Mouse (Mus musculus) thymus, postnatal 36 days (tissue): ENCODE measurements around the gene Klf16.

Experiments used
- DNase-seq, 2 experiments: peaks; one replicate each; pipeline ENCODE4 v3.0.0; 2022; ENCODE audit warnings: mixed read lengths in 2 of 2

Gene Klf16

DNA sequence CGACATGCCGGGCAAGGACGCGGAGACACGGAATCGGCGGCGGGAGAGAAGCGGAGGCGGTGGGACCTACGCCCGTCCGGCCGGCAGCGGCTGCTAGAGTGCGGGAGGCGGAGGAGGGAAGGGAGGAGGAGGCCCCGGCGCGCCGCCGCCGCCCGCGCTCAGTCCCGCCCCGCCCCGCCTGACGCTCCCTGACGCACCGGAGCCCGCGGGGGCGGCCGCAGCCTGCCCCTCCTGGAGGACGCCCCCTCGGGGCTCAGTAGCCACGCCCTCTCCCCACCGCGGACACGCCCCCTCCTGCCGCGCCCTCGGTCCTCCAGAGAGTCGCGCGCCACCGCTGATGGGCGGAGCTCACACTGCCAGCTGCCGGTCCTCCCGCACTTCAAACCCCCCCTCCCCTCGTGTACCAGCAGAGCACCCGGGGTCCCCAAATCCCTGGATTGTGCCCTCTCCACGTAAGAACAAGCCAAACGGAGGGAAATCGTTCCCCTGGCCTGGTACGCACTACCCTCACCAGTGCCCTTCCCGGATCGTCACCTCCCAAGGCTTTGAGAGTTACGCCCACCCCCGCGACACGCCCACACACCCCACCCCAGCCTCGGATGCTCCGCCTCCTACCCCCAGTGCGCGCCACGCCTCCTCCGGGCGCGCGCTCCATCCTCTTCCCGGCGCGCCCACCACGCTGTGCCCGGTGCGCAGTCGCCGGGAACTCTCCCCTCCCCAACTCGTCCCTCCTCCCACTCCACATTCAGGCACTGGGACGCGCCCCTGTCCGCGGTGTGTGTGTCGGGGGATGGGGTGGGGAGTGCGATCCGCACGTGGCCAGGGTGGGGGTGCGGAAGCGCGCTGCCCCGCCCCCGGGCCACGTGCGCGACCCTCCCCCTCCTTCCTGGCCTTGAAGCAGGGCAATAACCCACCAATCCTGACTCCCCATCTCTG lies at the start of gene Klf16:
Klf16 (minus strand) TSS at position 127 of the 936 bp plus-strand sequence.
- DNase-seq, result peak; percentile 99

GRCm38 (mm10) chr10:80625764-80626163 lies 48.6 kb upstream of the Klf16 start:
- DNase-seq, result no peak

- DNase-seq, result peak; percentile 82 to 89
Measured at GRCm38 (mm10) chr10:80623457-80624191, 46.5 kb upstream of the Klf16 start.

DNA sequence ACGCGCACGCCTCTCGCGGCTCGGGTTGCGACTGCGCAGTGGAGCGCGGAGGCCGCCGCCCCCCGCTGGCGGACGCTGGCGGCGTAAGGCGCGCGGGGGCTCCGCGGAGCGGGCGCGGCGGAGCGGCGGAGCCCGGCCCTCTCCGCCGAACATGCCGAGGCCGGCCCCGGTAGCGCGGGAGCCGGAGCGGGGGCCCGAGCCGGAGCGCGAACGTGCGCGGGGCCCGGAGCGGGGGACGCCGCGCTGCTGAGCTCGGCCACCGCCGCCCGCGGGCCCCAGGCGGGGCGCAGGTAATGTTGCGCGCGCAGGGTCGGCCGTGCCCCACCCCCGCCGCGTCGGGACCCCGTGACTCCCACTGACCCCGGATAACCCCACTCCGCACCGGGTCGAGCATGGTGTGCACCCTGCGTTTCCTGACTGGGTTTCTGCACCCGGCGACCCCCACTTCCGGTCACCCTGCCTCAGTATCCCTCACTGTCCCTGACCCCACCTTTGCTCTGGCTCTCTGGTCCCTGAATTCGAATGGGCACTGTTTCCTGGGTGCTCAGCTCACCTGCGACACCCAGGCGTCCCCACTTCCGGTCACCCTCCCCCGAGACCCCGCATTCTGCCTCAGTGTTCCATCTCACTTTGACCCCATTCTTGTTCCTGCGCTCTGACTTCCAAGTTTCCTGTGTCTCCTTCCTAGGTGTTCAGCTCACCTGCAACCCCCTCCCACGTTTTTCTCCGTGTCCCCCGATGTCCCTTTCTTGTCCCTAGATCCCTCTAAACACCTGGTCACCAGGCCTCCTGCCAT lies 45.7 kb upstream of the Klf16 start, which contains the start of gene Csnk1g2:
Csnk1g2 (plus strand) TSS at position 178 of the 796 bp plus-strand sequence.
- DNase-seq, result peak; percentile 78 to 87

DNA sequence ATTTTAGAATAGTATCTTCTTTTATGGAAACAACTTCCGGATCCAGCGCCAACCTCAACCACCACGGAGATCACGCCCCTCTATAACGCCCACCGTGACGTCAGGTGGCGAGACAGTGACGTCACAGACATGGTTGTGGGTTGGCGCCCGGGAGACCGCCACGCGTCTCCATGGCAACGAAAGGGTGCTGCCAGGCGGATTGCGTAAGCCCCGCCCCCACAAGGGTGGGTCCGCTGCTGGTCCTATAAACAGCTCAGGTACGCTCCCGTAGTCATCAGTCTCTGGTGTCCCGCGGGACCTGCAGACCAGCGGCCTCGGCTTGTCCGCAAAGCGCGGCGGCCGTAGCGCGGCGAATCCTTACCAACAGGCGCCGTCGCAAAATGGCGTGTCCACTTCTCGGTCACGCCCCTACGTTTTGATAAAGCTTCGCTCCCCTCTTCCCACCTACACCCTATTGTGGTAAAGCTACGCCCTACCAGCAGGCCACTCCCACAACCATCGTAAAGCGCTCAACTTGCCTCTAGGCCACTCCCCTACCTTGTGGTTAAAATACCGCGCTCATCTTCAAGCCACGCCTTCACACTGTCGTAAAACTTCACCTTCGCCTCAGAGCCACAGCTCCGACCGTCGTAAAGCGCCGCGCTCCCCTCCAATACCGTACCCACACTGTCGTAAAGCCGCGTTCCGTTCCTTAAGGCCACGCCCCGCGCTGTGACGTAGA lies 45.0 kb upstream of the Klf16 start:
- DNase-seq, result peak; percentile 98 to 99

GRCm38 (mm10) chr10:80621690-80621939 lies 44.5 kb upstream of the Klf16 start:
- no peak for DNase-seq

- DNase-seq, result no peak
Measured at GRCm38 (mm10) chr10:80620796-80621689, 43.9 kb upstream of the Klf16 start.

- DNase-seq, result no peak
Measured at GRCm38 (mm10) chr10:80620365-80620764, 43.2 kb upstream of the Klf16 start.

GRCm38 (mm10) chr10:80619465-80620244 lies 42.5 kb upstream of the Klf16 start:
- no peak for DNase-seq

GRCm38 (mm10) chr10:80618181-80618580 lies 41.1 kb upstream of the Klf16 start:
- peak; percentile 72 to 87 for DNase-seq

GRCm38 (mm10) chr10:80614351-80614750 lies 37.2 kb upstream of the Klf16 start:
- DNase-seq, result peak; percentile 44 to 60

DNA sequence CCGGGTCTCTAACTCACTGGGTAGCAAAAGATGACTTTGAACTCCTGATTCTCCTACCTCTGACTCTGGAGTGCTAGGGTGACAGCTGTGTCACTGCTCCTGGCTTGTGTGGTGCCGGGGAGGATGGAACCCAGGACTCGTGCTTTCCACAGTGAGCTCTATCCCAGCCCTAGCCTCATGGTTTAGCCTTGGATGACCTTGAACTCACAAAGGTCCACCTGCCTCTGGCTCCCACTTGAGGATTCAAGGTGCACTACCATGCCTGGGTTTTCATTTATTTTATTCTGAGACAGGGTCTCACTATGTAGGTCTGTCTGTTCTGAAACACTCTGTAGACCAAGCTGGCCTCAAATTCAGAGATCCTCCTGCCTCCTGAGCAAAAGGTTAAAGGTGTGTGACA lies 36.7 kb upstream of the Klf16 start:
- DNase-seq, result no peak

DNA sequence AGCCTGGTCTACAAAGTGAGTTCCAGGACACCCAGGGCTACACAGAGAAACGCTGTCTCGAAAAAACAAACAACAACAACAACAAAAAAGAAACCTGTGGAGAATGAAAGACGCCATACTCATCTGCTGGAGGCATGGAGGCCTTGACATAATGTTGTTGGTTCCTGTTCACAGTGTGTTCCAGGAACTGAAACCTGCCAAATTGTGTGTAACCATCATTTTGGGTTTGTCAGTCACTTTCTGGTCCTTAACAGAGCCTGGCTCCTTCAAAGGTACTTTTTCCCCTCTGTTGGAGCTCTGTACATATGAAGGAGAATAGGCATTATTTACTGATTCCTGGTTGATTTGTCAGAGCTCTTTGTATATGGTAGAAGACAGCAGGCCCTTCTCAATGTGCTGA lies 34.8 kb upstream of the Klf16 start:
- DNase-seq, result no peak

- DNase-seq, result peak; percentile 81 to 85
Measured at GRCm38 (mm10) chr10:80611024-80611423, 33.9 kb upstream of the Klf16 start.

- no peak for DNase-seq
Measured at GRCm38 (mm10) chr10:80610116-80610785, 33.1 kb upstream of the Klf16 start.

- DNase-seq, result peak in 1 of 2 experiments; percentile 13
Measured at GRCm38 (mm10) chr10:80609269-80609924, 32.3 kb upstream of the Klf16 start.

DNA sequence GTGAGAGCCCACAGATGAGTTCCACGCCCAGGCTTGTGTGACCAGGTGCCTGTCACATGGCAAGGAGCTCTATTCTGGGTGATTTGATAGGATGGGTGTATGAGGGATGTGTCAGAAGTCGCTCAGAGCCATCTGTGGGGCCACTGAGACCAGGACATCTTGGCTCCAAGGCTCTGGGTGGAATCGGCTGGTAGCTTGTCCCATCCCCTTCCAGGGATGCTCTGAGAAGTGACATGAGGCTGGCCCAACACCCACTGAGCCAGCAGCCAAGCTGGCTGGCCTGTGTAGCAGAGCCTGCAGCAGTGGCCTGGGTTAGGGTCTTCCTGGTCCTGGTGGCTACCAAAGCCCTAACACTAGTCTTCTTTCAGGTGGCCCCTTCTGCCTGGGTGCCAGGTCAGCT lies 31.3 kb upstream of the Klf16 start:
- DNase-seq, result peak in 1 of 2 experiments; percentile 4

- peak in 1 of 2 experiments; percentile 43 for DNase-seq
Measured at GRCm38 (mm10) chr10:80606737-80607350, 29.7 kb upstream of the Klf16 start.

DNA sequence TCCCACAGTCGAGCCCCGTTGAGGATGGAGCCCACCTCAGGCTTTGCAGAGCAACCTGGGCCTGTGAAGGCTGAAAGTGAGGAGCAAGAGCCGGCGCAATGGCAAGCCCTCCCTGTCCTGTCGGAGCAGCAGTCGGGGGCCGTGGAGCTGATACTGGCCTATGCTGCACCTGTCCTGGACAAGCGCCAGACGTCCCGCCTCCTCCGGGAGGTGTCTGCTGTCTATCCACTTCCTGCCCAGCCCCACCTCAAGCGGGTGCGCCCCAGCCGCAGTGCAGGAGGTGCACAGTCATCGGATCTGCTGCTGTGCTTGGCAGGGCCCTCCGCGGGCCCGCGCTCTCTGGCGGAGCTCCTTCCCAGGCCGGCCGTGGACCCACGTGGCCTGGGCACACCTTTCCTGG lies 29.2 kb upstream of the Klf16 start:
- peak; percentile 59 to 81 for DNase-seq
